In genomic region chr13:55374206-55374924, GRCm38 (mm10) we compare ENCODE assay signal across 36 mouse cellular contexts. TPM values are rescaled to one million over a fixed set of nuclear protein-coding genes. Genes with fewer than 3 reads are reported as not detected.
DNase-seq lines count a peak whose midpoint lies in the region; ATAC-seq and TF ChIP-seq lines count a peak whose summit lies in the region.
"Had no signal": no experiment of that assay in that cellular context is flagged by ENCODE, and none has a peak within 500 bp of the region (broad histone marks: within the 10 kb centered on the region; RNA-seq: fewer than 3 reads in every experiment).

No protein-coding gene starts in this region.

- TF ChIP-seq CTCF in thymus, adult 2 months (IDR thresholded peaks at IDR 0.05; ENCODE audit: borderline replicate concordance, control insufficient read depth, extremely low read depth, insufficient read depth, low read length, poor library complexity), result peak; percentile 52; the same call in 1 of the 2 replicates
- no peak for TF ChIP-seq CTCF in left cerebral cortex, adult 2 months (IDR thresholded peaks at IDR 0.05)

- no peak overlapping the region for H3K4me3 ChIP-seq in intestine, embryonic 14.5 days (ENCODE audit: low read depth, low read length)
- H3K4me3 ChIP-seq in intestine, embryonic 16.5 days (ENCODE audit: low read length), result no peak overlapping the region
- peak overlapping the region; percentile 10; the same call in 1 of the 2 replicates for H3K4me3 ChIP-seq in thymus, adult 2 months (ENCODE audit: control insufficient read depth, insufficient read depth, low read length)
- no peak overlapping the region for H3K4me3 ChIP-seq in left cerebral cortex, adult 2 months
- no peak overlapping the region for H3K4me3 ChIP-seq in limb, embryonic 10.5 days
- H3K4me3 ChIP-seq: forebrain, embryonic 13.5 days; hindbrain, embryonic 10.5 days; liver, embryonic 15.5 days; neural tube, embryonic 13.5 days had no signal

- no peaks in the 10 kb centered on the region for H3K9me3 ChIP-seq in intestine, embryonic 14.5 days (ENCODE audit: control insufficient read depth, low read length)
- H3K9me3 ChIP-seq in intestine, embryonic 16.5 days (ENCODE audit: control insufficient read depth, low read length), result no peaks in the 10 kb centered on the region
- no peaks in the 10 kb centered on the region for H3K9me3 ChIP-seq in limb, embryonic 10.5 days (replicated peaks)
- H3K9me3 ChIP-seq: forebrain, embryonic 13.5 days; hindbrain, embryonic 10.5 days; liver, embryonic 15.5 days; neural tube, embryonic 13.5 days had no signal

- no peaks in the 10 kb centered on the region for H3K4me1 ChIP-seq in intestine, embryonic 14.5 days (replicated peaks; ENCODE audit: control insufficient read depth, insufficient read depth, low read length)
- peaks cover 14% of the 10 kb centered on the region for H3K4me1 ChIP-seq in intestine, embryonic 16.5 days (ENCODE audit: control insufficient read depth, insufficient read depth, low read length)
- H3K4me1 ChIP-seq in thymus, adult 2 months (replicated peaks; ENCODE audit: control insufficient read depth, insufficient read depth, low read length), result peaks cover 49% of the 10 kb centered on the region
- H3K4me1 ChIP-seq in limb, embryonic 10.5 days, result peaks cover 11% of the 10 kb centered on the region
- H3K4me1 ChIP-seq: neural tube, embryonic 13.5 days had no signal

- no peak overlapping the region for H3K9ac ChIP-seq in intestine, embryonic 14.5 days (ENCODE audit: low read length)
- no peak overlapping the region for H3K9ac ChIP-seq in intestine, embryonic 16.5 days (ENCODE audit: low read depth, low read length)
- H3K9ac ChIP-seq: forebrain, embryonic 13.5 days; liver, embryonic 15.5 days; lung, embryonic 14.5 days; neural tube, embryonic 13.5 days had no signal

- ATAC-seq in intestine, embryonic 14.5 days (replicated peaks; ENCODE audit: low FRiP score, low TSS enrichment, low read depth), result 0 out of 2 replicates have a peak, but pooled peaks have one; percentile 24
- ATAC-seq in intestine, embryonic 16.5 days, result peak; percentile 75
- ATAC-seq: activated CD4-positive, CD25-positive, alpha-beta regulatory T cell, adult 4 months; forebrain, embryonic 13.5 days; hindbrain, embryonic 16.5 days; midbrain, embryonic 16.5 days had no signal

- peaks cover 22% of the 10 kb centered on the region for H3K27me3 ChIP-seq in intestine, embryonic 14.5 days (replicated peaks; ENCODE audit: control insufficient read depth, insufficient read depth, low read length)
- peaks cover 15% of the 10 kb centered on the region for H3K27me3 ChIP-seq in intestine, embryonic 16.5 days (replicated peaks; ENCODE audit: control insufficient read depth, insufficient read depth, low read length)
- H3K27me3 ChIP-seq in thymus, adult 2 months (ENCODE audit: control insufficient read depth, insufficient read depth, low read length), result no peaks in the 10 kb centered on the region
- H3K27me3 ChIP-seq in limb, embryonic 10.5 days (ENCODE audit: low read depth, poor library complexity, severe bottlenecking), result peaks cover 62% of the 10 kb centered on the region
- H3K27me3 ChIP-seq: CH12.LX had no signal

- no peak for DNase-seq in intestine, embryonic 14.5 days (ENCODE audit: low spot score)
- DNase-seq in thymus, adult 2 months, result peak; percentile 73
- peak; percentile 70 to 84 for DNase-seq in thymus, postnatal 36 days
- DNase-seq in left cerebral cortex, adult 2 months (ENCODE audit: extremely low spot score in 1 of 2, low spot score in 2 of 2), result no peak
- no peak for DNase-seq in limb, embryonic 10.5 days (ENCODE audit: low spot score)
- DNase-seq in embryo, embryonic 11 days, result no peak
- DNase-seq: adrenal gland, adult 2 months; adrenal gland, postnatal 36 days; cerebellum, adult 2 months; cerebellum, postnatal 25 days; gastrocnemius, postnatal 10 days; heart, postnatal 14 days; kidney, adult 18-20 months; layer of hippocampus, postnatal 36 days; liver; lung, embryonic 14.5 days; lung, postnatal 14 days; spleen, adult 18-20 months had no signal

- H3K36me3 ChIP-seq in intestine, embryonic 14.5 days (ENCODE audit: control insufficient read depth, insufficient read depth, low read length), result no peaks in the 10 kb centered on the region
- H3K36me3 ChIP-seq in intestine, embryonic 16.5 days (ENCODE audit: control insufficient read depth, insufficient read depth, low read length), result no peaks in the 10 kb centered on the region
- H3K36me3 ChIP-seq in thymus, adult 2 months (ENCODE audit: control insufficient read depth, insufficient read depth, low read length), result peaks cover 12% of the 10 kb centered on the region
- H3K36me3 ChIP-seq in limb, embryonic 10.5 days, result no peaks in the 10 kb centered on the region
- H3K36me3 ChIP-seq: hindbrain, embryonic 10.5 days; liver, embryonic 15.5 days; neural tube, embryonic 13.5 days had no signal

- TF ChIP-seq POLR2A in thymus, adult 2 months (IDR thresholded peaks at IDR 0.05; ENCODE audit: control insufficient read depth, extremely low read depth, insufficient read depth, low read length, poor library complexity), result no peak

- no peak overlapping the region for H3K27ac ChIP-seq in intestine, embryonic 14.5 days (ENCODE audit: low read depth)
- no peak overlapping the region for H3K27ac ChIP-seq in intestine, embryonic 16.5 days (ENCODE audit: low read length)
- peak overlapping the region; percentile 87 for H3K27ac ChIP-seq in thymus, adult 2 months (ENCODE audit: control insufficient read depth, insufficient read depth, low read length)
- H3K27ac ChIP-seq in left cerebral cortex, adult 2 months, result no peak overlapping the region
- no peak overlapping the region for H3K27ac ChIP-seq in limb, embryonic 10.5 days
- H3K27ac ChIP-seq: forebrain, embryonic 13.5 days; hindbrain, embryonic 10.5 days; kidney, postnatal 0 days; liver, embryonic 15.5 days; neural tube, embryonic 13.5 days had no signal

- intact Hi-C loops in left cerebral cortex, adult 2 months (cut with DNase I), result no loop called here

- H3K4me2 ChIP-seq in intestine, embryonic 14.5 days (ENCODE audit: low read length), result no peak overlapping the region
- H3K4me2 ChIP-seq in intestine, embryonic 16.5 days (ENCODE audit: low read depth, low read length), result 0 out of 2 replicates have a peak overlapping the region, but pooled peaks have one; percentile 5
- H3K4me2 ChIP-seq: forebrain, embryonic 13.5 days; liver, embryonic 15.5 days; lung, embryonic 14.5 days; neural tube, embryonic 13.5 days had no signal

- WGBS in intestine, embryonic 14.5 days, result 49% methylated on average over 6 of the region's 6 CpGs
- WGBS in intestine, embryonic 16.5 days, result 48% methylated on average over 6 of the region's 6 CpGs
- 54% methylated on average over 6 of the region's 6 CpGs for WGBS in thymus, adult 2 months
- WGBS in limb, embryonic 10.5 days, result 74% methylated on average over 6 of the region's 6 CpGs

RNA-seq across cellular contexts. Expression of gene Rgs14, which starts 4.8 kb away (rescaled TPM):
- polyA plus RNA-seq in intestine, embryonic 14.5 days (2014; fragmentation: Nextera tagmentation; extraction: Ambion mirVana), result 0.63 and 1.0 TPM in 2 replicates
- 0.93 and 1.1 TPM in 2 replicates for polyA plus RNA-seq in intestine, embryonic 16.5 days (2015; fragmentation: Nextera tagmentation; extraction: Ambion mirVana)
- polyA plus RNA-seq in thymus, adult 2 months (2012; rRNA removed), result 179 and 220 TPM in 2 replicates
- 10 to 100 TPM; 52.4 to 58.2 TPM for total RNA-seq in left cerebral cortex, adult 2 months (2021)
- 0.70 and 1.1 TPM in 2 replicates for polyA plus RNA-seq in limb, embryonic 10.5 days (2016; fragmentation: Nextera tagmentation; extraction: Ambion mirVana)

RNA-seq across cellular contexts. Expression of gene Lman2, which starts 11.8 kb away (rescaled TPM):
- polyA plus RNA-seq in intestine, embryonic 14.5 days (2014; fragmentation: Nextera tagmentation; extraction: Ambion mirVana), result 99.9 and 104 TPM in 2 replicates
- 121 and 130 TPM in 2 replicates for polyA plus RNA-seq in intestine, embryonic 16.5 days (2015; fragmentation: Nextera tagmentation; extraction: Ambion mirVana)
- polyA plus RNA-seq in thymus, adult 2 months (2012; rRNA removed), result 134 and 139 TPM in 2 replicates
- total RNA-seq in left cerebral cortex, adult 2 months (2021), result 10 to 100 TPM; 57.8 to 60.4 TPM
- polyA plus RNA-seq in limb, embryonic 10.5 days (2016; fragmentation: Nextera tagmentation; extraction: Ambion mirVana), result 112 and 113 TPM in 2 replicates

RNA-seq across cellular contexts. Expression of gene Slc34a1, which starts 23.6 kb away (rescaled TPM):
- not detected in 2 replicates for polyA plus RNA-seq in intestine, embryonic 14.5 days (2014; fragmentation: Nextera tagmentation; extraction: Ambion mirVana)
- 0.07 TPM in 1 of 2 replicates, not detected in the other for polyA plus RNA-seq in intestine, embryonic 16.5 days (2015; fragmentation: Nextera tagmentation; extraction: Ambion mirVana)
- 0.83 and 6.0 TPM in 2 replicates for polyA plus RNA-seq in thymus, adult 2 months (2012; rRNA removed)
- under 1 TPM; 0.25 to 0.49 TPM for total RNA-seq in left cerebral cortex, adult 2 months (2021)
- not detected in 2 replicates for polyA plus RNA-seq in limb, embryonic 10.5 days (2016; fragmentation: Nextera tagmentation; extraction: Ambion mirVana)
- total RNA-seq: adrenal gland, postnatal 36 days; CH12.LX; ES-E14; granulocyte monocyte progenitor cell, adult 5-6 weeks; heart, postnatal 14 days; layer of hippocampus, postnatal 36 days; left cerebral cortex, postnatal 10 days had no signal
- polyA plus RNA-seq: activated CD4-positive, CD25-positive, alpha-beta regulatory T cell, adult 4 months; adrenal gland, adult 2 months; C2C12; cerebellum, adult 2 months; embryonic facial prominence, embryonic 11.5 days; forebrain, embryonic 13.5 days; heart, embryonic 14.5 days; hindbrain, embryonic 16.5 days; limb, embryonic 11.5 days; liver, embryonic 15.5 days; lung, embryonic 14.5 days; midbrain, embryonic 16.5 days; neural tube, embryonic 13.5 days had no signal

RNA-seq across cellular contexts. Expression of gene Pfn3, which starts 40.7 kb away (rescaled TPM):
- polyA plus RNA-seq in intestine, embryonic 14.5 days (2014; fragmentation: Nextera tagmentation; extraction: Ambion mirVana), result not detected in 2 replicates
- polyA plus RNA-seq in intestine, embryonic 16.5 days (2015; fragmentation: Nextera tagmentation; extraction: Ambion mirVana), result not detected in 2 replicates
- not detected in 2 replicates for polyA plus RNA-seq in thymus, adult 2 months (2012; rRNA removed)
- total RNA-seq in left cerebral cortex, adult 2 months (2021), result not detected
- polyA plus RNA-seq in limb, embryonic 10.5 days (2016; fragmentation: Nextera tagmentation; extraction: Ambion mirVana), result not detected in 2 replicates
- total RNA-seq: adrenal gland, adult 2 months; adrenal gland, postnatal 36 days; CH12.LX; ES-E14; gastrocnemius, postnatal 10 days; granulocyte monocyte progenitor cell, adult 5-6 weeks; heart, postnatal 14 days; layer of hippocampus, postnatal 36 days had no signal
- polyA plus RNA-seq: activated CD4-positive, CD25-positive, alpha-beta regulatory T cell, adult 4 months; adrenal gland, adult 2 months; C2C12; cerebellum, adult 2 months; embryonic facial prominence, embryonic 11.5 days; forebrain, embryonic 13.5 days; heart, embryonic 14.5 days; hindbrain, embryonic 10.5 days; kidney, postnatal 0 days; large intestine, adult 2 months; limb, embryonic 11.5 days; liver, embryonic 15.5 days; lung, embryonic 14.5 days; neural tube, embryonic 13.5 days had no signal

RNA-seq across cellular contexts. Expression of gene Mxd3, which starts 44.7 kb away (rescaled TPM):
- 30.1 and 30.2 TPM in 2 replicates for polyA plus RNA-seq in intestine, embryonic 14.5 days (2014; fragmentation: Nextera tagmentation; extraction: Ambion mirVana)
- 20.8 and 24.9 TPM in 2 replicates for polyA plus RNA-seq in intestine, embryonic 16.5 days (2015; fragmentation: Nextera tagmentation; extraction: Ambion mirVana)
- 122 and 153 TPM in 2 replicates for polyA plus RNA-seq in thymus, adult 2 months (2012; rRNA removed)
- 1 to 10 TPM in 1 of 2 experiments, under 1 TPM in 1; 0.86 to 1.7 TPM for total RNA-seq in left cerebral cortex, adult 2 months (2021)
- polyA plus RNA-seq in limb, embryonic 10.5 days (2016; fragmentation: Nextera tagmentation; extraction: Ambion mirVana), result 15.8 and 27.5 TPM in 2 replicates

Comparison
In these comparisons a context has a peak if more than half of its experiments do, and no peak if none do; other contexts are left out.
1. DNase-seq: peak in thymus, adult 2 months (single experiment) and thymus, postnatal 36 days (2 of 2); none in intestine, embryonic 14.5 days (single experiment), left cerebral cortex, adult 2 months (0 of 2), limb, embryonic 10.5 days (single experiment) and embryo, embryonic 11 days (single experiment).
2. RNA of gene Rgs14, which starts 4.8 kb away (polyA plus RNA-seq): 179 to 220 TPM in thymus, adult 2 months; 0.63 to 1.0 TPM in intestine, embryonic 14.5 days, 0.93 to 1.1 TPM in intestine, embryonic 16.5 days and 0.70 to 1.1 TPM in limb, embryonic 10.5 days; every median in the first group is over 10 times any median in the second.